Mouse (Mus musculus) left cerebral cortex, adult 18-20 months (tissue): ENCODE results near the gene Nhlrc1. TPM values are rescaled to one million over a fixed set of nuclear protein-coding genes. Genes with fewer than 3 reads are reported as not detected.

Experiments
- DNase-seq, 2 experiments: peaks; one replicate each; pipeline ENCODE4 v3.0.0; 2021 to 2022; ENCODE audit warnings: low spot score in 2 of 2, mixed read lengths in 1 of 2
- long read RNA-seq, 2 experiments: library from polyadenylated mRNA; stranded (forward); transcript quantifications; one replicate each; pipeline ENCODE4 v2.0.0; 2021
- total RNA-seq, 2 experiments: library from RNA; stranded (reverse); gene quantifications; 2 replicates each; pipeline ENCODE4 v1.2.3; 2021

Nhlrc1 gene
- 10 to 100 TPM; 16.3 to 16.5 TPM for total RNA-seq
- long read RNA-seq, experiment 1, transcript Nhlrc1-201 (1 exons, 2,294 nt) = major isoform, 24 of 24 reads
- long read RNA-seq, experiment 1, partial matches to known transcripts = 0 of 24 reads
- long read RNA-seq, experiment 1, other reads (novel, unspliced or antisense) = 0 of 24 reads
- long read RNA-seq, experiment 2, transcript Nhlrc1-201 (1 exons, 2,294 nt) = major isoform, 23 of 23 reads
- long read RNA-seq, experiment 2, partial matches to known transcripts = 0 of 23 reads
- long read RNA-seq, experiment 2, other reads (novel, unspliced or antisense) = 0 of 23 reads

GRCm38 (mm10) chr13:47014334-47015194 is at the start of gene Nhlrc1:
TSS of gene Nhlrc1 (minus strand) at chr13:47014850.
- peak; percentile 73 to 84 for DNase-seq

GRCm38 (mm10) chr13:47063985-47064760 is 49.5 kb upstream of the Nhlrc1 start:
- no peak for DNase-seq

- no peak for DNase-seq
Observed at GRCm38 (mm10) chr13:47062756-47063155, 48.1 kb upstream of the Nhlrc1 start.

- no peak for DNase-seq
Observed at GRCm38 (mm10) chr13:47056781-47057180, 42.1 kb upstream of the Nhlrc1 start.

- peak; percentile 51 to 70 for DNase-seq
Observed at GRCm38 (mm10) chr13:47056126-47056525, 41.5 kb upstream of the Nhlrc1 start.

- no peak for DNase-seq
Observed at GRCm38 (mm10) chr13:47053971-47054370, 39.3 kb upstream of the Nhlrc1 start.

- DNase-seq = no peak
Observed at GRCm38 (mm10) chr13:47050009-47050408, 35.4 kb upstream of the Nhlrc1 start.

GRCm38 (mm10) chr13:47047996-47048395 is 33.3 kb upstream of the Nhlrc1 start:
- DNase-seq = no peak

- peak in 1 of 2 experiments; percentile 12 for DNase-seq
Observed at GRCm38 (mm10) chr13:47044617-47044947, 29.9 kb upstream of the Nhlrc1 start, which contains the start of gene Tpmt. TSS of gene Tpmt (minus strand) at chr13:47044737.

- peak in 1 of 2 experiments; percentile 31 for DNase-seq
Observed at GRCm38 (mm10) chr13:47043833-47044616, 29.4 kb upstream of the Nhlrc1 start.

- DNase-seq = peak; percentile 96 to 98
Observed at GRCm38 (mm10) chr13:47043030-47043680, 28.5 kb upstream of the Nhlrc1 start, which contains the start of gene Kdm1b. TSS of gene Kdm1b (plus strand) at chr13:47043499.

- no peak for DNase-seq
Observed at GRCm38 (mm10) chr13:47042024-47042633, 27.5 kb upstream of the Nhlrc1 start.

GRCm38 (mm10) chr13:47040061-47040460 is 25.4 kb upstream of the Nhlrc1 start:
- DNase-seq = no peak

- no peak for DNase-seq
Observed at GRCm38 (mm10) chr13:47037946-47038345, 23.3 kb upstream of the Nhlrc1 start.

GRCm38 (mm10) chr13:47033602-47034001 is 19.0 kb upstream of the Nhlrc1 start:
- DNase-seq = no peak

- no peak for DNase-seq
Observed at GRCm38 (mm10) chr13:47030376-47031107, 15.9 kb upstream of the Nhlrc1 start.

- DNase-seq = no peak
Observed at GRCm38 (mm10) chr13:47020798-47021197, 6.1 kb upstream of the Nhlrc1 start.

- DNase-seq = no peak
Observed at GRCm38 (mm10) chr13:47019774-47020173, 5.1 kb upstream of the Nhlrc1 start.

GRCm38 (mm10) chr13:47017259-47017658 is 2.6 kb upstream of the Nhlrc1 start:
- DNase-seq = peak; percentile 49 to 58
